Mouse (Mus musculus) cerebellum, adult (tissue): ENCODE results near the gene Fbln7.
A peak's percentile ranks its signal among the peaks of the same experiment; 100 is the strongest.

ENCODE experiments used
- ATAC-seq: cut with Nextera tagmentation; 2 replicates; pipeline ENCODE4 v1.9.2; 2017; ENCODE audit warnings: mild to moderate bottlenecking, moderate library complexity, mixed read lengths; ENCODE audit not compliant: insufficient number of reproducible peaks, low FRiP score, low TSS enrichment

The Fbln7 gene

GRCm38 (mm10) chr2:128865061-128865460, 2.3 kb downstream of the Fbln7 start:
- ATAC-seq = no peak

GRCm38 (mm10) chr2:128871656-128872055, 8.9 kb downstream of the Fbln7 start:
- no peak for ATAC-seq

GRCm38 (mm10) chr2:128872256-128872655, 9.5 kb downstream of the Fbln7 start:
- ATAC-seq = no peak

GRCm38 (mm10) chr2:128875526-128875925, 12.7 kb downstream of the Fbln7 start:
- no peak for ATAC-seq

GRCm38 (mm10) chr2:128881236-128881635, 18.5 kb downstream of the Fbln7 start:
- ATAC-seq = no peak

- no peak for ATAC-seq
These were observed 22.5 kb downstream of the Fbln7 start for GRCm38 (mm10) chr2:128885225-128885811.

GRCm38 (mm10) chr2:128887866-128888550, 25.2 kb downstream of the Fbln7 start:
- no peak for ATAC-seq

- no peak for ATAC-seq
These were observed 28.0 kb downstream of the Fbln7 start for GRCm38 (mm10) chr2:128890661-128891335.

- peak; percentile 31; the same call in 1 of the 2 replicates for ATAC-seq
These were observed 29.5 kb downstream of the Fbln7 start for GRCm38 (mm10) chr2:128892180-128892721.

GRCm38 (mm10) chr2:128902843-128903242, 40.1 kb downstream of the Fbln7 start:
- no peak for ATAC-seq

GRCm38 (mm10) chr2:128903661-128904060, 40.9 kb downstream of the Fbln7 start:
- no peak for ATAC-seq

- no peak for ATAC-seq
These were observed 52.2 kb downstream of the Fbln7 start for GRCm38 (mm10) chr2:128914978-128915377.

- ATAC-seq = no peak
These were observed 53.7 kb downstream of the Fbln7 start for GRCm38 (mm10) chr2:128916528-128916927.

- ATAC-seq = no peak
These were observed 62.0 kb downstream of the Fbln7 start for GRCm38 (mm10) chr2:128924799-128925198.

GRCm38 (mm10) chr2:128928446-128928845, 65.7 kb downstream of the Fbln7 start:
- ATAC-seq = no peak

GRCm38 (mm10) chr2:128930704-128931103, 67.9 kb downstream of the Fbln7 start:
- no peak for ATAC-seq

GRCm38 (mm10) chr2:128936256-128936655, 73.5 kb downstream of the Fbln7 start:
- no peak for ATAC-seq

GRCm38 (mm10) chr2:128943538-128944528, 81.1 kb downstream of the Fbln7 start, which contains the start of gene Zc3h8:
TSS of gene Zc3h8 (minus strand) at chr2:128944077.
- peak; percentile 95 for ATAC-seq
